7 mouse cellular contexts compared by ENCODE assay signal in the genomic region with DNA sequence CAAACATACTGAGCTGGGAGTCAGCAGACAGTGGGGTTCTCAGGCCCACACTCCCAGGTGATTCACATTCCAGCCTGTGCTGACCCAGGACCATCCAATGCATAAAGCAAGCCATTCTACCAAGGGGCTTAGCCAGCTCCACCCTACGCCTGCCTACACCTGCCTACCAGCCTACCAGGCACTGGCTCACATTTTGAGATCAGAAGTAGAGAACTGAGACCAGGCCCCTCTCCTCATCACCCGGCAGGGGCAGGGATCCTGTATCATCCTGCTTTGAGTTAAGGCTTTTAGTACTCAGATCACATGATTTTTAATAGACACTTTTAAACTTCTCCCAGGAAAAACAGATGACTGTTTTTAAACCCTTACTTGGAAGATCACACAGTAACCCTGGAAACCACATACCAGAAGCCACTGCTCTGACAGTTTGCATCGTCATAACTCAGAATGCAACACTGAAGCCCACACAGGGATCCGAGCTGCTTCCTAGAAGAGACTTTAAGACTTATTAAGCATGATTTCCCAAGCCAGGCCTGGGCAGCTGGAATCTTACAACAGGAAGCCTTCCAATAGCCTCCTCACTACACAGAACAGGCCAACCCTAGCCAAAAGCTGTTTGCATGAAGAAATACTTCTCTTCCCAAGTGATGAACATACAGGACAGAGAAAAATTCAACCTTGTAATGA. TPM values are rescaled to one million over a fixed set of nuclear protein-coding genes. Genes with fewer than 3 reads are reported as not detected.
A peak's percentile ranks its signal among the peaks of the same experiment; 100 is the strongest.
DNase-seq lines count a peak whose midpoint lies in the region; ATAC-seq and TF ChIP-seq lines count a peak whose summit lies in the region.

No protein-coding gene starts in this region.

- H3K4me2 ChIP-seq in intestine, postnatal 0 days (replicated peaks; ENCODE audit: low read depth), result no peak overlapping the region
- H3K4me2 ChIP-seq in lung, embryonic 15.5 days, result no peak overlapping the region

- H3K9ac ChIP-seq in intestine, postnatal 0 days (ENCODE audit: low read depth, low read length), result no peak overlapping the region
- no peak overlapping the region for H3K9ac ChIP-seq in lung, embryonic 15.5 days

- no peak overlapping the region for H3K4me3 ChIP-seq in intestine, postnatal 0 days (ENCODE audit: low read depth, low read length)
- no peak overlapping the region for H3K4me3 ChIP-seq in lung, embryonic 15.5 days

- peak; percentile 35 for DNase-seq in ovary, postnatal 14 days (ENCODE audit: low spot score)
- no peak for DNase-seq in ovary, postnatal 36 days (ENCODE audit: low spot score)
- DNase-seq in frontal cortex, adult 2 months (ENCODE audit: extremely low spot score in 1 of 2, low spot score in 1 of 2), result peak; percentile 58 to 71
- DNase-seq in cerebellum, postnatal 14 days, result no peak

- 50% methylated on average over 4 of the region's 4 CpGs for WGBS in intestine, postnatal 0 days
- WGBS in lung, embryonic 15.5 days, result 44% methylated on average over 4 of the region's 4 CpGs

- TF ChIP-seq CTCF in intestine, postnatal 0 days (IDR thresholded peaks at IDR 0.05; ENCODE audit: low read depth), result no peak

- 0 out of 2 replicates have a peak, but pooled peaks cover 4% of the 10 kb centered on the region for H3K4me1 ChIP-seq in intestine, postnatal 0 days (replicated peaks; ENCODE audit: control insufficient read depth, insufficient read depth, low read length)
- H3K4me1 ChIP-seq in lung, embryonic 15.5 days, result peaks cover 68% of the 10 kb centered on the region

- H3K27ac ChIP-seq in intestine, postnatal 0 days (ENCODE audit: low read depth, low read length), result peak overlapping the region; percentile 35
- peak overlapping the region; percentile 81 for H3K27ac ChIP-seq in lung, embryonic 15.5 days

- peak; percentile 55 for ATAC-seq in intestine, postnatal 0 days
- peak; percentile 53 for ATAC-seq in lung, embryonic 15.5 days (ENCODE audit: borderline replicate concordance, extremely low read depth, low FRiP score, low TSS enrichment)
- ATAC-seq in CD4-positive, CD25-positive, alpha-beta regulatory T cell, adult 4 months, result no peak

- H3K27me3 ChIP-seq in intestine, postnatal 0 days (replicated peaks; ENCODE audit: control insufficient read depth, insufficient read depth, low read length), result no peaks in the 10 kb centered on the region
- no peaks in the 10 kb centered on the region for H3K27me3 ChIP-seq in lung, embryonic 15.5 days

- H3K9me3 ChIP-seq in intestine, postnatal 0 days (ENCODE audit: control insufficient read depth), result no peaks in the 10 kb centered on the region
- H3K9me3 ChIP-seq in lung, embryonic 15.5 days, result no peaks in the 10 kb centered on the region

- H3K36me3 ChIP-seq in intestine, postnatal 0 days (ENCODE audit: control insufficient read depth, insufficient read depth), result no peaks in the 10 kb centered on the region
- H3K36me3 ChIP-seq in lung, embryonic 15.5 days, result no peaks in the 10 kb centered on the region

RNA-seq across cellular contexts. Expression of gene Arhgap10, which starts 27.5 kb away (rescaled TPM):
- polyA plus RNA-seq in frontal cortex, adult 2 months (2012; rRNA removed), result 17.4 and 19.2 TPM in 2 replicates
- polyA plus RNA-seq in intestine, postnatal 0 days (2015; fragmentation: Nextera tagmentation; extraction: Ambion mirVana), result 19.7 and 22.5 TPM in 2 replicates
- 23.0 and 23.8 TPM in 2 replicates for polyA plus RNA-seq in lung, embryonic 15.5 days (2015; fragmentation: Nextera tagmentation; extraction: Ambion mirVana)
- polyA plus RNA-seq in CD4-positive, CD25-positive, alpha-beta regulatory T cell, adult 4 months (2017; shearing (Covaris generic)), result 1 to 10 TPM; 2.3 to 3.5 TPM

RNA-seq across cellular contexts. Expression of gene Prmt9, which starts 59.0 kb away (rescaled TPM):
- 19.3 and 19.9 TPM in 2 replicates for polyA plus RNA-seq in frontal cortex, adult 2 months (2012; rRNA removed)
- 9.3 and 10.0 TPM in 2 replicates for polyA plus RNA-seq in intestine, postnatal 0 days (2015; fragmentation: Nextera tagmentation; extraction: Ambion mirVana)
- polyA plus RNA-seq in lung, embryonic 15.5 days (2015; fragmentation: Nextera tagmentation; extraction: Ambion mirVana), result 18.0 and 19.5 TPM in 2 replicates
- 10 to 100 TPM; 12.9 to 14.6 TPM for polyA plus RNA-seq in CD4-positive, CD25-positive, alpha-beta regulatory T cell, adult 4 months (2017; shearing (Covaris generic))

Comparison
In these comparisons a context has a peak if more than half of its experiments do, and no peak if none do; other contexts are left out.
1. DNase-seq: peak in ovary, postnatal 14 days (single experiment) and frontal cortex, adult 2 months (2 of 2); none in ovary, postnatal 36 days (single experiment) and cerebellum, postnatal 14 days (0 of 2).